8 mouse cellular contexts compared by ENCODE assay signal in the genomic region with DNA sequence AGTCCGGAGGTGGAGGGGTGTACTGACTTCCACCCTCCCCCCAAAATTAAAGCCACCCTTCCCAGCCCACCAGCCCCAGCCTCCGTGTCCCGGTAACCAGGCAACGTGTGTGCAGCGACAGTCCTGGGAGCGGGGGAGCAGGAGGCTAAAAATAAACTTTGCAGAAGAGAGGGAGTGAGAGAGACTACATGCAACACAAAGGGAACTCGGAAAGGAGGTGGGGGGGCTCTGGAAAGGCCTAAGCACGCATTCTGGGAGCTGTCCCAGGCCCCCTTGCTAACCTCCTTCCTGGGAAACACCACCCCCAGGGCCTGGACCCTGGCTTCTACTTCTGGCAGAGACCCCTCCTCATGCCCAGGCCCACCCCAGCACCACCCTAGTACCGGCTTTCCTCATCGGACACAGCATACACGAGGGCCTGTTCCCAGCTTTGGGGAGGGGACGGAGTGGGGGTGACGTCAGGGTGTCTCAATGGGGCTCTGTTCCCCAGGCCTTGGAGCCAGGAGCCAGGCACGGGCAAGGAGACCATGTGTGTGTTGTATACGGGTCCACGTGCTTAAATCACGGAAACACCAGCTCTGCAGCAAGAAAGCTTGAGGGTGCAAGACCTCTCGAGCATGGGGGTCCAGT. TPM values are rescaled to one million over a fixed set of nuclear protein-coding genes. Genes with fewer than 3 reads are reported as not detected.
DNase-seq lines count a peak whose midpoint lies in the region; ATAC-seq and TF ChIP-seq lines count a peak whose summit lies in the region.

No protein-coding gene starts in this region.

- H3K4me3 ChIP-seq in brown adipose tissue, adult 24 weeks (ENCODE audit: insufficient read depth, low read depth, low read length): peak overlapping the region; percentile 72
- H3K4me3 ChIP-seq in forebrain, postnatal 0 days (ENCODE audit: low read depth, low read length): peak overlapping the region; percentile 87
- H3K4me3 ChIP-seq in intestine, embryonic 14.5 days (ENCODE audit: low read depth, low read length): peak overlapping the region; percentile 97
- peak overlapping the region; percentile 99 for H3K4me3 ChIP-seq in limb, embryonic 14.5 days (replicated peaks; ENCODE audit: low read length)

- peak overlapping the region; percentile 90 for H3K27ac ChIP-seq in brown adipose tissue, adult 24 weeks (replicated peaks; ENCODE audit: low read depth, low read length)
- peak overlapping the region; percentile 96 for H3K27ac ChIP-seq in forebrain, postnatal 0 days (ENCODE audit: low read depth, low read length)
- H3K27ac ChIP-seq in intestine, embryonic 14.5 days (ENCODE audit: low read depth): peak overlapping the region; percentile 97
- H3K27ac ChIP-seq in limb, embryonic 14.5 days (replicated peaks; ENCODE audit: low read depth, low read length): peak overlapping the region; percentile 97

- H3K36me3 ChIP-seq in forebrain, postnatal 0 days (ENCODE audit: insufficient read depth): peaks cover 11% of the 10 kb centered on the region; the same call in 1 of the 2 replicates
- H3K36me3 ChIP-seq in intestine, embryonic 14.5 days (ENCODE audit: control insufficient read depth, insufficient read depth, low read length): peaks cover 31% of the 10 kb centered on the region
- H3K36me3 ChIP-seq in limb, embryonic 14.5 days (ENCODE audit: control insufficient read depth, insufficient read depth, low read length): peaks cover 34% of the 10 kb centered on the region

- no peak for TF ChIP-seq CTCF in forebrain, postnatal 0 days (IDR thresholded peaks at IDR 0.05; ENCODE audit: low read depth)

- H3K9ac ChIP-seq in forebrain, postnatal 0 days: peak overlapping the region; percentile 69
- H3K9ac ChIP-seq in intestine, embryonic 14.5 days (ENCODE audit: low read length): peak overlapping the region; percentile 97
- H3K9ac ChIP-seq in limb, embryonic 14.5 days (ENCODE audit: low read depth, low read length, severe bottlenecking): peak overlapping the region; percentile 91

- peaks cover 19% of the 10 kb centered on the region for H3K4me1 ChIP-seq in brown adipose tissue, adult 24 weeks (ENCODE audit: control insufficient read depth, insufficient read depth, insufficient read length, low read length)
- H3K4me1 ChIP-seq in forebrain, postnatal 0 days (ENCODE audit: insufficient read depth): peaks cover 36% of the 10 kb centered on the region
- peaks cover 36% of the 10 kb centered on the region for H3K4me1 ChIP-seq in intestine, embryonic 14.5 days (replicated peaks; ENCODE audit: control insufficient read depth, insufficient read depth, low read length)
- H3K4me1 ChIP-seq in limb, embryonic 14.5 days (ENCODE audit: control insufficient read depth, insufficient read depth, low read length): peaks cover 53% of the 10 kb centered on the region

- peak overlapping the region; percentile 85 for H3K4me2 ChIP-seq in forebrain, postnatal 0 days (ENCODE audit: low read depth)
- peak overlapping the region; percentile 98 for H3K4me2 ChIP-seq in intestine, embryonic 14.5 days (ENCODE audit: low read length)
- peak overlapping the region; percentile 95 for H3K4me2 ChIP-seq in limb, embryonic 14.5 days (replicated peaks; ENCODE audit: low read depth, low read length, severe bottlenecking)

- ATAC-seq in forebrain, postnatal 0 days: peak; percentile 67
- ATAC-seq in intestine, embryonic 14.5 days (replicated peaks; ENCODE audit: low FRiP score, low TSS enrichment, low read depth): 0 out of 2 replicates have a peak, but pooled peaks have one; percentile 6
- ATAC-seq in limb, embryonic 14.5 days (ENCODE audit: low FRiP score, low read depth): no peak

- no peak for TF ChIP-seq POLR2A in limb, embryonic 14.5 days (IDR thresholded peaks at IDR 0.05; ENCODE audit: borderline replicate concordance, extremely low read depth, insufficient read depth, insufficient read length)

- 4% methylated on average over 18 of the region's 18 CpGs for WGBS in forebrain, postnatal 0 days
- WGBS in intestine, embryonic 14.5 days: 2% methylated on average over 18 of the region's 18 CpGs
- WGBS in limb, embryonic 14.5 days: under 1% methylated on average over 18 of the region's 18 CpGs

- no peaks in the 10 kb centered on the region for H3K9me3 ChIP-seq in forebrain, postnatal 0 days (ENCODE audit: low read length)
- H3K9me3 ChIP-seq in intestine, embryonic 14.5 days (ENCODE audit: control insufficient read depth, low read length): no peaks in the 10 kb centered on the region
- H3K9me3 ChIP-seq in limb, embryonic 14.5 days (ENCODE audit: control insufficient read depth, low read length): no peaks in the 10 kb centered on the region

- no peaks in the 10 kb centered on the region for H3K27me3 ChIP-seq in forebrain, postnatal 0 days (ENCODE audit: insufficient read depth, low read length)
- H3K27me3 ChIP-seq in intestine, embryonic 14.5 days (replicated peaks; ENCODE audit: control insufficient read depth, insufficient read depth, low read length): no peaks in the 10 kb centered on the region
- no peaks in the 10 kb centered on the region for H3K27me3 ChIP-seq in limb, embryonic 14.5 days (ENCODE audit: control insufficient read depth, insufficient read depth, low read length)

- DNase-seq in gastrocnemius, postnatal 4 days (ENCODE audit: low spot score in 2 of 2): peak; percentile 29 to 47
- DNase-seq in gastrocnemius, postnatal 10 days: no peak
- peak; percentile 82 for DNase-seq in forebrain, postnatal 0 days
- peak; percentile 74 for DNase-seq in intestine, embryonic 14.5 days (ENCODE audit: low spot score)
- peak; percentile 32 for DNase-seq in limb, embryonic 14.5 days (ENCODE audit: low spot score)
- DNase-seq in neural tube, embryonic 10.5 days (ENCODE audit: extremely low spot score, low spot score): peak; percentile 54
- no peak for DNase-seq in ovary, adult 18-20 months (ENCODE audit: low spot score)

RNA-seq across cellular contexts. Expression of a gene that starts 2.4 kb away (rescaled TPM):
- 10 to 100 TPM; 32.7 to 34.6 TPM for total RNA-seq in gastrocnemius, postnatal 4 days (2021)
- 10 to 100 TPM; 14.9 to 18.4 TPM for total RNA-seq in gastrocnemius, postnatal 10 days (2021)
- polyA plus RNA-seq in brown adipose tissue, adult 24 weeks (2012; ENCODE audit: insufficient read depth, insufficient read length, missing spikeins): 7.1 and 7.4 TPM in 2 replicates
- total RNA-seq in forebrain, postnatal 0 days (2014; rRNA removed): 11.8 and 16.5 TPM in 2 replicates
- 3.7 and 4.5 TPM in 2 replicates for polyA plus RNA-seq in forebrain, postnatal 0 days (2015; fragmentation: Nextera tagmentation; extraction: Ambion mirVana)
- 19.9 and 22.0 TPM in 2 replicates for polyA plus RNA-seq in intestine, embryonic 14.5 days (2014; fragmentation: Nextera tagmentation; extraction: Ambion mirVana)
- polyA plus RNA-seq in limb, embryonic 14.5 days (2012; rRNA removed): 99.2 and 127 TPM in 2 replicates
- polyA plus RNA-seq in limb, embryonic 14.5 days (2014; fragmentation: Nextera tagmentation; extraction: Ambion mirVana): 33.2 and 37.9 TPM in 2 replicates

RNA-seq across cellular contexts. Expression of a gene that starts 10.5 kb away (rescaled TPM):
- 10 to 100 TPM; 62.8 to 63.2 TPM for total RNA-seq in gastrocnemius, postnatal 4 days (2021)
- total RNA-seq in gastrocnemius, postnatal 10 days (2021): 10 to 100 TPM; 51.1 to 60.2 TPM
- polyA plus RNA-seq in brown adipose tissue, adult 24 weeks (2012; ENCODE audit: insufficient read depth, insufficient read length, missing spikeins): 85.4 and 96.9 TPM in 2 replicates
- 150 and 154 TPM in 2 replicates for total RNA-seq in forebrain, postnatal 0 days (2014; rRNA removed)
- 21.0 and 21.5 TPM in 2 replicates for polyA plus RNA-seq in forebrain, postnatal 0 days (2015; fragmentation: Nextera tagmentation; extraction: Ambion mirVana)
- polyA plus RNA-seq in intestine, embryonic 14.5 days (2014; fragmentation: Nextera tagmentation; extraction: Ambion mirVana): 13.2 and 13.6 TPM in 2 replicates
- polyA plus RNA-seq in limb, embryonic 14.5 days (2012; rRNA removed): 155 and 204 TPM in 2 replicates
- polyA plus RNA-seq in limb, embryonic 14.5 days (2014; fragmentation: Nextera tagmentation; extraction: Ambion mirVana): 16.3 and 18.8 TPM in 2 replicates

RNA-seq across cellular contexts. Expression of a gene that starts 19.4 kb away (rescaled TPM):
- 100 to 1,000 TPM; 107 to 113 TPM for total RNA-seq in gastrocnemius, postnatal 4 days (2021)
- total RNA-seq in gastrocnemius, postnatal 10 days (2021): 10 to 100 TPM; 65.7 to 73.4 TPM
- 25.2 and 31.3 TPM in 2 replicates for polyA plus RNA-seq in brown adipose tissue, adult 24 weeks (2012; ENCODE audit: insufficient read depth, insufficient read length, missing spikeins)
- total RNA-seq in forebrain, postnatal 0 days (2014; rRNA removed): 119 and 121 TPM in 2 replicates
- 25.4 and 31.3 TPM in 2 replicates for polyA plus RNA-seq in forebrain, postnatal 0 days (2015; fragmentation: Nextera tagmentation; extraction: Ambion mirVana)
- 38.0 and 38.5 TPM in 2 replicates for polyA plus RNA-seq in intestine, embryonic 14.5 days (2014; fragmentation: Nextera tagmentation; extraction: Ambion mirVana)
- polyA plus RNA-seq in limb, embryonic 14.5 days (2012; rRNA removed): 155 and 206 TPM in 2 replicates
- 48.9 and 58.1 TPM in 2 replicates for polyA plus RNA-seq in limb, embryonic 14.5 days (2014; fragmentation: Nextera tagmentation; extraction: Ambion mirVana)

RNA-seq across cellular contexts. Expression of a gene that starts 26.9 kb away (rescaled TPM):
- 10 to 100 TPM; 10.6 to 11.3 TPM for total RNA-seq in gastrocnemius, postnatal 4 days (2021)
- 1 to 10 TPM; 6.2 to 8.5 TPM for total RNA-seq in gastrocnemius, postnatal 10 days (2021)
- polyA plus RNA-seq in brown adipose tissue, adult 24 weeks (2012; ENCODE audit: insufficient read depth, insufficient read length, missing spikeins): 1.9 and 2.6 TPM in 2 replicates
- total RNA-seq in forebrain, postnatal 0 days (2014; rRNA removed): 5.0 and 8.3 TPM in 2 replicates
- polyA plus RNA-seq in forebrain, postnatal 0 days (2015; fragmentation: Nextera tagmentation; extraction: Ambion mirVana): 0.59 and 0.98 TPM in 2 replicates
- polyA plus RNA-seq in intestine, embryonic 14.5 days (2014; fragmentation: Nextera tagmentation; extraction: Ambion mirVana): 3.9 and 4.2 TPM in 2 replicates
- 11.1 and 13.0 TPM in 2 replicates for polyA plus RNA-seq in limb, embryonic 14.5 days (2012; rRNA removed)
- polyA plus RNA-seq in limb, embryonic 14.5 days (2014; fragmentation: Nextera tagmentation; extraction: Ambion mirVana): 3.9 and 4.2 TPM in 2 replicates

RNA-seq across cellular contexts. Expression of a gene that starts 27.7 kb away (rescaled TPM):
- 1 to 10 TPM; 6.6 to 8.3 TPM for total RNA-seq in gastrocnemius, postnatal 4 days (2021)
- total RNA-seq in gastrocnemius, postnatal 10 days (2021): 1 to 10 TPM; 6.3 to 7.4 TPM
- polyA plus RNA-seq in brown adipose tissue, adult 24 weeks (2012; ENCODE audit: insufficient read depth, insufficient read length, missing spikeins): 6.1 and 10.0 TPM in 2 replicates
- 23.4 and 25.3 TPM in 2 replicates for total RNA-seq in forebrain, postnatal 0 days (2014; rRNA removed)
- 14.9 and 17.3 TPM in 2 replicates for polyA plus RNA-seq in forebrain, postnatal 0 days (2015; fragmentation: Nextera tagmentation; extraction: Ambion mirVana)
- 8.0 and 9.0 TPM in 2 replicates for polyA plus RNA-seq in intestine, embryonic 14.5 days (2014; fragmentation: Nextera tagmentation; extraction: Ambion mirVana)
- polyA plus RNA-seq in limb, embryonic 14.5 days (2012; rRNA removed): 11.1 and 14.0 TPM in 2 replicates
- polyA plus RNA-seq in limb, embryonic 14.5 days (2014; fragmentation: Nextera tagmentation; extraction: Ambion mirVana): 9.0 and 9.4 TPM in 2 replicates

Comparison
In these comparisons a context has a peak if more than half of its experiments do, and no peak if none do; other contexts are left out.
1. DNase-seq: peak in gastrocnemius, postnatal 4 days (2 of 2), forebrain, postnatal 0 days (single experiment), intestine, embryonic 14.5 days (single experiment), limb, embryonic 14.5 days (single experiment) and neural tube, embryonic 10.5 days (single experiment); none in gastrocnemius, postnatal 10 days (single experiment) and ovary, adult 18-20 months (single experiment).
2. Peak in every context shown above with its lines, with median percentiles within 50 percentile points of each other: H3K27ac ChIP-seq, H3K4me3 ChIP-seq, H3K4me2 ChIP-seq and H3K9ac ChIP-seq.